Mouse (Mus musculus) lung, embryonic 14.5 days (tissue): ENCODE measurements at regions not wholly inside any gene's neighbourhood (a gene's known extent, or its start where the extent isn't known, plus 50 kb on each side); places are given as distances from the start of the nearest gene placed in this dataset.
A peak's percentile ranks its signal among the peaks of the same experiment; 100 is the strongest.
"Not testable (repeated sequence)": the region's sequence is repeated elsewhere in the genome, so short reads cannot be mapped to it uniquely, and the experiment has no call there.

Source experiments
- ATAC-seq: fragments of 200-750 bp; cut with Nextera tagmentation; 2 replicates; pipeline ENCODE4 v1.8.0; 2017; ENCODE audit warnings: mild to moderate bottlenecking, moderate TSS enrichment, moderate library complexity; ENCODE audit not compliant: insufficient read depth
- DNase-seq: peaks from one replicate; pipeline ENCODE4 v3.0.0-alpha.2; 2015
- H3K27ac ChIP-seq: fragments of 300-500 bp; sonication (generic); 2 replicates; pipeline ENCODE4 v1.5.1; 2014; ENCODE audit warnings: low read depth, mild to moderate bottlenecking, moderate library complexity
- H3K27me3 ChIP-seq: fragments of 300-500 bp; sonication (generic); 2 replicates; pipeline ENCODE4 v1.6.1; 2014; ENCODE audit warnings: low read length, control low read depth; ENCODE audit not compliant: insufficient read depth
- H3K36me3 ChIP-seq: fragments of 300-500 bp; sonication (generic); 2 replicates; pipeline ENCODE4 v1.6.1; 2014; ENCODE audit warnings: control low read depth; ENCODE audit not compliant: insufficient read depth
- H3K4me1 ChIP-seq: fragments of 300-500 bp; sonication (generic); 2 replicates; pipeline ENCODE4 v1.6.1; 2014; ENCODE audit warnings: antibody characterized with exemption, control low read depth; ENCODE audit not compliant: insufficient read depth
- H3K4me2 ChIP-seq: fragments of 300-500 bp; sonication (generic); 2 replicates; pipeline ENCODE4 v1.6.1; 2014; ENCODE audit warnings: mild to moderate bottlenecking
- H3K4me3 ChIP-seq: fragments of 300-500 bp; sonication (generic); 2 replicates; pipeline ENCODE4 v1.5.1; 2014; ENCODE audit warnings: low read depth, low read length
- H3K9ac ChIP-seq: fragments of 300-500 bp; sonication (generic); 2 replicates; pipeline ENCODE4 v1.6.1; 2014
- H3K9me3 ChIP-seq: fragments of 300-500 bp; sonication (generic); 2 replicates; pipeline ENCODE4 v1.6.1; 2016; ENCODE audit warnings: low read depth, low read length, control low read depth
- CTCF ChIP-seq: IDR thresholded peaks from 2 replicates; pipeline ENCODE4 v1.5.1; 2016; ENCODE audit warnings: antibody characterized with exemption, low read depth
- WGBS: fragments of 180-500 bp; shearing (Covaris S2); extraction: QIAGEN DNeasy Blood & Tissue Kit; methylation state at CpG from one replicate; pipeline ENCODE4 v1.1.7; 2014; 5-methylcytosine and 5-hydroxymethylcytosine counted together

GRCm38 (mm10) chr15:34027111-34027510 is 330.6 kb downstream of the 9430069I07Rik start:
- not testable (repeated sequence) for H3K4me2 ChIP-seq, H3K9ac ChIP-seq, ATAC-seq, H3K4me3 ChIP-seq, H3K9me3 ChIP-seq, DNase-seq, H3K36me3 ChIP-seq, H3K4me1 ChIP-seq, H3K27me3 ChIP-seq, H3K27ac ChIP-seq
- 66% methylated on average over 8 of the region's 8 CpGs for WGBS

GRCm38 (mm10) chr15:34025396-34025795 is 332.3 kb downstream of the 9430069I07Rik start:
- Histone ChIP-seq H3K4me3 (no peak overlapping the region), H3K4me1 (no peaks in the 10 kb centered on the region), H3K36me3 (no peaks in the 10 kb centered on the region), H3K27me3 (no peaks in the 10 kb centered on the region), H3K27ac (no peak overlapping the region), H3K9me3 (no peaks in the 10 kb centered on the region), H3K9ac (no peak overlapping the region), H3K4me2 (no peak overlapping the region)
- 86% methylated on average over 2 of the region's 2 CpGs for WGBS
- no peak for ATAC-seq
- no peak for DNase-seq
- no peak for TF ChIP-seq CTCF

- Histone ChIP-seq H3K27ac (no peak overlapping the region), H3K9me3 (no peaks in the 10 kb centered on the region), H3K4me3 (no peak overlapping the region), H3K36me3 (no peaks in the 10 kb centered on the region), H3K27me3 (no peaks in the 10 kb centered on the region), H3K4me1 (no peaks in the 10 kb centered on the region), H3K4me2 (no peak overlapping the region), H3K9ac (no peak overlapping the region)
- peak; percentile 85 for TF ChIP-seq CTCF
- DNase-seq (peak; percentile 83), ATAC-seq (no peak)
- 27% methylated on average over 11 of the region's 11 CpGs for WGBS
These were observed 335.8 kb downstream of the 9430069I07Rik start for GRCm38 (mm10) chr15:34021857-34022256.

GRCm38 (mm10) chr15:34016397-34017156 is 341.1 kb downstream of the 9430069I07Rik start:
- H3K4me3 ChIP-seq = no peak overlapping the region
- no peak overlapping the region for H3K9ac ChIP-seq
- no peaks in the 10 kb centered on the region for H3K36me3 ChIP-seq
- H3K4me2 ChIP-seq = no peak overlapping the region
- H3K27ac ChIP-seq = no peak overlapping the region
- peak; percentile 67 for TF ChIP-seq CTCF
- DNase-seq (peak; percentile 71), ATAC-seq (no peak)
- H3K27me3 ChIP-seq = no peaks in the 10 kb centered on the region
- no peaks in the 10 kb centered on the region for H3K9me3 ChIP-seq
- 49% methylated on average over 13 of the region's 13 CpGs for WGBS
- H3K4me1 ChIP-seq = no peaks in the 10 kb centered on the region

- 32% methylated on average over 1 of the region's 1 CpGs for WGBS
These were observed 349.1 kb downstream of the 9430069I07Rik start for GRCm38 (mm10) chr15:34008591-34008990.

GRCm38 (mm10) chr15:33992383-33992782 is 365.3 kb downstream of the 9430069I07Rik start:
- WGBS = 62% methylated on average over 4 of the region's 4 CpGs
- H3K4me2 ChIP-seq = no peak overlapping the region
- H3K27me3 ChIP-seq = no peaks in the 10 kb centered on the region
- H3K27ac ChIP-seq = no peak overlapping the region
- ATAC-seq = no peak
- DNase-seq = peak; percentile 17
- no peak for TF ChIP-seq CTCF
- no peaks in the 10 kb centered on the region for H3K9me3 ChIP-seq
- no peaks in the 10 kb centered on the region for H3K36me3 ChIP-seq
- no peaks in the 10 kb centered on the region for H3K4me1 ChIP-seq
- H3K9ac ChIP-seq = no peak overlapping the region
- H3K4me3 ChIP-seq = no peak overlapping the region

More at GRCm38 (mm10) chr15:34008591-34008990, 349.1 kb downstream of the 9430069I07Rik start:
- TF ChIP-seq CTCF = no peak
- no peak for ATAC-seq
- Histone ChIP-seq H3K27me3 (no peaks in the 10 kb centered on the region), H3K27ac (no peak overlapping the region), H3K4me2 (no peak overlapping the region), H3K9ac (no peak overlapping the region), H3K4me3 (no peak overlapping the region), H3K4me1 (no peaks in the 10 kb centered on the region), H3K9me3 (no peaks in the 10 kb centered on the region), H3K36me3 (no peaks in the 10 kb centered on the region)
- no peak for DNase-seq

- no peaks in the 10 kb centered on the region for H3K36me3 ChIP-seq
- H3K4me2 ChIP-seq = no peak overlapping the region
- no peaks in the 10 kb centered on the region for H3K9me3 ChIP-seq
- TF ChIP-seq CTCF = peak; percentile 50
- H3K27me3 ChIP-seq = no peaks in the 10 kb centered on the region
- ATAC-seq (no peak), DNase-seq (peak; percentile 66)
- no peak overlapping the region for H3K27ac ChIP-seq
- H3K4me1 ChIP-seq = no peaks in the 10 kb centered on the region
- no peak overlapping the region for H3K9ac ChIP-seq
- no peak overlapping the region for H3K4me3 ChIP-seq
- WGBS = 10% methylated on average over 1 of the region's 1 CpGs
These were observed 382.6 kb downstream of the 9430069I07Rik start for GRCm38 (mm10) chr15:33975077-33975476.

GRCm38 (mm10) chr15:33973466-33973865 is 384.2 kb downstream of the 9430069I07Rik start:
- no peak overlapping the region for H3K4me2 ChIP-seq
- H3K4me3 ChIP-seq = no peak overlapping the region
- no peak overlapping the region for H3K9ac ChIP-seq
- TF ChIP-seq CTCF = no peak
- 59% methylated on average over 3 of the region's 3 CpGs for WGBS
- H3K9me3 ChIP-seq = no peaks in the 10 kb centered on the region
- ATAC-seq (no peak), DNase-seq (no peak)
- H3K36me3 ChIP-seq = no peaks in the 10 kb centered on the region
- no peaks in the 10 kb centered on the region for H3K27me3 ChIP-seq
- H3K27ac ChIP-seq = no peak overlapping the region
- no peaks in the 10 kb centered on the region for H3K4me1 ChIP-seq
